Mouse (Mus musculus) heart, adult 2 months (tissue): ENCODE data around the gene Igfbp5. TPM values are rescaled to one million over a fixed set of nuclear protein-coding genes. Genes with fewer than 3 reads are reported as not detected.

Experiments
- DNase-seq, 2 experiments: peaks; one replicate each; pipeline ENCODE4 v3.0.0; 2021
- H3K27ac ChIP-seq: fragments of 200-600 bp; 2 replicates; pipeline ENCODE4 v1.8.1; 2022
- H3K27me3 ChIP-seq: fragments of 200-500 bp; 2 replicates; pipeline ENCODE4 v1.6.1; 2012; ENCODE audit warnings: mild to moderate bottlenecking, low read length, inconsistent platforms, mixed read lengths; ENCODE audit not compliant: control insufficient read depth, insufficient read depth
- H3K36me3 ChIP-seq: fragments of 200-500 bp; 2 replicates; pipeline ENCODE4 v1.6.1; 2012; ENCODE audit warnings: low read length, inconsistent platforms; ENCODE audit not compliant: control insufficient read depth, insufficient read depth
- H3K4me1 ChIP-seq: fragments of 200-500 bp; 2 replicates; pipeline ENCODE4 v1.6.1; 2011; ENCODE audit warnings: low read length; ENCODE audit not compliant: control insufficient read depth, insufficient read depth
- H3K4me3 ChIP-seq: fragments of 200-600 bp; 2 replicates; pipeline ENCODE4 v1.8.1; 2022
- H3K79me2 ChIP-seq: fragments of 200-500 bp; replicated peaks from 2 replicates; pipeline ENCODE4 v1.6.1; 2012; ENCODE audit warnings: mild to moderate bottlenecking, inconsistent platforms, low read length, moderate library complexity, mixed read lengths; ENCODE audit not compliant: control insufficient read depth, insufficient read depth
- H3K9ac ChIP-seq: fragments of 200-500 bp; 2 replicates; pipeline ENCODE4 v1.6.1; 2012; ENCODE audit warnings: low read depth, mild to moderate bottlenecking, control low read depth, inconsistent platforms, low read length, mixed read lengths
- CTCF ChIP-seq: fragments of 200-600 bp; IDR thresholded peaks from 2 replicates; pipeline ENCODE4 v1.8.1; 2022; ENCODE audit warnings: antibody characterized with exemption, mild to moderate bottlenecking, moderate library complexity
- EP300 ChIP-seq: fragments of 200-500 bp; IDR thresholded peaks from 2 replicates; pipeline ENCODE4 v1.6.1; 2011; ENCODE audit warnings: low read depth, low read length, control low read depth; ENCODE audit not compliant: insufficient read depth
- POLR2A ChIP-seq: fragments of 200-500 bp; IDR thresholded peaks from 2 replicates; pipeline ENCODE4 v1.6.1; 2011; ENCODE audit warnings: mild to moderate bottlenecking, low read depth, low read length, control low read depth; ENCODE audit not compliant: insufficient read depth
- WGBS: fragments of 180-500 bp; shearing (Covaris S2); methylation state at CpG from one replicate; pipeline ENCODE4 v1.1.7; 2018; 5-methylcytosine and 5-hydroxymethylcytosine counted together
- intact Hi-C: fragments of 180-260 bp; cut with DNase I; formaldehyde crosslinking; loops from one replicate; pipeline ENCODE4 v1.15.1; 2025
- polyA plus RNA-seq: library from polyadenylated mRNA; depleted of rRNA; stranded (reverse); fragments of >200 nt; gene quantifications from 2 replicates; pipeline ENCODE4 v1.2.3, GENCODE M21; 2012
- total RNA-seq, 2 experiments: library from RNA; stranded (reverse); gene quantifications; 2 replicates each; pipeline ENCODE4 v1.2.3; 2021

Gene Igfbp5
- total and polyA plus RNA-seq, 3 experiments, result 77.8 to 94.7 (median 94.0) TPM

DNA sequence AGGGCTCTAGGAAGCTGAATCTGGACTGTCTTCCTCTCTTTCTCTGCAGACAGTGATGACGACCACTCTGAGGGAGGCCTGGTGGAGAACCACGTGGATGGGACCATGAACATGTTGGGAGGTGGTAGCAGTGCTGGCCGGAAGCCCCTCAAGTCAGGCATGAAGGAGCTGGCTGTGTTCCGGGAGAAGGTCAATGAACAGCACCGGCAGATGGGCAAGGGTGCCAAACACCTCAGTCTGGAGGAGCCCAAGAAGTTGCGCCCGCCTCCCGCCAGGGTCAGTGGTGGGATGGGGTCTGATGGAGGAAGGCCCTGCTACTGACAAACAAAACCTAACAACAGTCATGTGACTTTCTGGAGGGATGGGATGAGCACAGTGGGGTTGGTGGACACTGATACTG, 25.6 kb downstream of the Igfbp5 start:
- no peaks in the 10 kb centered on the region for H3K79me2 ChIP-seq
- H3K4me1 ChIP-seq, result no peaks in the 10 kb centered on the region
- no peak overlapping the region for H3K4me3 ChIP-seq
- no peak for TF ChIP-seq EP300
- TF ChIP-seq CTCF, result no peak
- no peak for TF ChIP-seq POLR2A
- DNase-seq, result no peak
- H3K9ac ChIP-seq, result no peak overlapping the region
- WGBS, result 84% methylated on average over 8 of the region's 8 CpGs
- no peaks in the 10 kb centered on the region; the same call in 1 of the 2 replicates for H3K27me3 ChIP-seq
- intact Hi-C loops, result no loop called here
- no peak overlapping the region for H3K27ac ChIP-seq
- H3K36me3 ChIP-seq, result no peaks in the 10 kb centered on the region

- Histone ChIP-seq H3K79me2 (no peaks in the 10 kb centered on the region), H3K27ac (no peak overlapping the region), H3K4me3 (no peak overlapping the region), H3K4me1 (no peaks in the 10 kb centered on the region), H3K9ac (no peak overlapping the region), H3K36me3 (no peaks in the 10 kb centered on the region), H3K27me3 (no peaks in the 10 kb centered on the region)
- no peak for TF ChIP-seq EP300
- TF ChIP-seq POLR2A, result no peak
- TF ChIP-seq CTCF, result no peak
- intact Hi-C loops, result no loop called here
- WGBS, result 88% methylated on average over 4 of the region's 4 CpGs
- DNase-seq, result no peak
Observed at GRCm38 (mm10) chr1:72847849-72848380, 26.8 kb downstream of the Igfbp5 start.

DNA sequence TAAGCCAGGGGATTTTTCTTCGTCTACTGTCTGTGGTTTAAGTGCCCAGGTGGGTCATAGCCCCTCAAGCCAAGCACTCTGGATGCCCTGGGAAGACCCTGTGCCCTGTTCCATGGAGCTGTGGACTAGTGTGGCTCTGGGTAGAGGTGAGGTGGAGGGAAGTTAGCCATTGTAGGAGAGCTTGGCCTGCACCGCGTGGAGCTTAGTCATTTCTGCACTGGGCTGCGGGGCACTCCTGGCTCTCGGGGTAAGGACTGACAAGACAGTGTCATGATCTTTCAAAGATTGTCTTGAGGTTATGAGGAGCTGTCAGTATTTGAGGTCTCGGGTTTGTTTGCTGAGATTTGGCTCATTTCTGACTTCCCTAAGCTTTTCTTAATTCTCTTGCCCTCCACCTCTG, 30.0 kb downstream of the Igfbp5 start:
- Histone ChIP-seq H3K9ac (no peak overlapping the region), H3K27ac (no peak overlapping the region), H3K27me3 (no peaks in the 10 kb centered on the region), H3K36me3 (no peaks in the 10 kb centered on the region), H3K79me2 (no peaks in the 10 kb centered on the region), H3K4me3 (no peak overlapping the region), H3K4me1 (no peaks in the 10 kb centered on the region; the same call in 1 of the 2 replicates)
- TF ChIP-seq CTCF (no peak), POLR2A (no peak), EP300 (no peak)
- intact Hi-C loops, result no loop called here
- DNase-seq, result no peak
- 87% methylated on average over 6 of the region's 6 CpGs for WGBS

DNA sequence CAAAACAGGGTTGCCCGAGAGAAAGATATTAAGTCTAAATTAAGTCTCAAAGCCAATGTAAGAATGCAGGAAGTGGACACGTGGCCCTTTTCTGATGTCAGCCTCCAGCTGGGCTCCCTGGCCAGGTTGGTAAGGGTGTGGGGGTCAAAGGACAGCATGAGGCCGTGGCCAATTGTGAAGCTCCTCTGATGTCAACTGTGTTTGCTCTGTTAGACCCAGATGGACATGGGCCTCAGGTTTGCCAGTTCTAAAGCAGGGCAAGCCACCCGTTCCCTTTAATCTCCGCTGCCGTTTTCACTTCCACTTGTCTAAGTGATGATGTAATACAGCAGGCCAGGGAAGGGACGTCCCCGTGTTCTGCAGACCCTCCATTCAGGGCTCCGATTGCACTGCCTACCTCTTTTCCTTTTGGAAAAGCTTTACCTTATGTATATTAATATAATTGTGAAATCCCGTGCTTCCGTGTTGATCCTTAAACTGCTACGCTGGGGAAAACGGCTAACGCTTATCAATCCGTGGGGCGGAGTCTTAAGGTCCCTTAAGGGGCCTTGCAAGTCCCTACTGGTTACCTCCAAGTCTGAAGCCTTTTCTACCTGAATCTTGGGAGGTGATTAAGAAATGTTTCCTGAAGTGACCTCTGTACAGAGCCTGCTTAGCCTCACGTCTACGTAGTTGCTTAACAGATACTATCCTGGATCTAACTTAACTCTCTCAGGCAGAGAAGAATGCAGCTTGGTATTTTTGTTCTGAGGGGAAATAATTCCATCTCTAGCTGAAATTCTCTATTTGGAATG, 31.8 kb downstream of the Igfbp5 start:
- Histone ChIP-seq H3K9ac (no peak overlapping the region), H3K4me3 (no peak overlapping the region), H3K4me1 (no peaks in the 10 kb centered on the region; the same call in 1 of the 2 replicates), H3K27ac (no peak overlapping the region), H3K79me2 (no peaks in the 10 kb centered on the region), H3K27me3 (no peaks in the 10 kb centered on the region), H3K36me3 (no peaks in the 10 kb centered on the region)
- intact Hi-C loops, result no loop called here
- no peak for TF ChIP-seq EP300
- WGBS, result 76% methylated on average over 18 of the region's 18 CpGs
- DNase-seq, result no peak

DNA sequence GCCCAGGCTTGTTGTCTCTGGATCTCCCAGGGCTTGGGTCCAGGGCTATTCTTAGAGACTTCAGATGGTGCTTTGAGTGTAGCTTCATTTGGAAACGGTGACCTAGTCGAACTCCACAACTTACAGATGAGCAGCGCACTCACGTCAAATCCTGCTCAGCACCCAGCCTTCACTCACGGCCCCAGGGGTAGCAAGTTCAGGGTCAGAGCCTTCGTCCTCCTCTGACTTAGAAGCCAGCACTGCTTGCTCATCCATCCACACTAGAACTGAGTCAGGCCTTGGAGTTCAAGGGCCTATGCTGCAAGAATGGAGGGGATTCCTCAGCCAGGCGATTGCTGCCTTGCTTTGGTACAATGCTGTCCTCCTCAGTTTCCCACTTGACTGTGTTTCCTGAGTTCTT, 34.9 kb downstream of the Igfbp5 start:
- no peak overlapping the region for H3K27ac ChIP-seq
- 66% methylated on average over 7 of the region's 7 CpGs for whole genome bisulfite sequencing
- no peaks in the 10 kb centered on the region for H3K36me3 ChIP-seq

DNA sequence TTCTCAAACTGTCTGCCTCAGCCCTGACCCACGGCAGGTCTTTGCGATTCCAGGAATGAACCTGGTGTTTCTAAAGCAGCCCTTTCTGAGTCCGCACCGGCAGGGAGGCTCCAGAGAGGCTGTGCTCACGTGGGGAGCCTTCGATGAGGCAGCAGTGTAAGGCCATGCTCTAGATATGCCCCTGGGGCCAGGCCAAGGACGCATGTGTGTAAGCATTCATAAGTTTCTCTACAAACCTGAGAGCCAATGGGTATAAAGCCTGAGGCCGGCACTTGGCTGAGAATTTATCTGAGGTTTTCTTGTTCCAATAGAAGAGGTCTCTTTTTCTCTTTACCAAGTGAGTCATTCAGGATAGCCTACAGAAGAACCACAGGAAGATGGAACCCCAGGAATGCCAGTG, 35.3 kb downstream of the Igfbp5 start:
- Histone ChIP-seq H3K27ac (no peak overlapping the region), H3K4me3 (no peak overlapping the region), H3K36me3 (no peaks in the 10 kb centered on the region), H3K79me2 (no peaks in the 10 kb centered on the region), H3K9ac (no peak overlapping the region), H3K4me1 (no peaks in the 10 kb centered on the region; the same call in 1 of the 2 replicates), H3K27me3 (no peaks in the 10 kb centered on the region; the same call in 1 of the 2 replicates)
- TF ChIP-seq EP300, result no peak
- TF ChIP-seq POLR2A, result no peak
- no peak for TF ChIP-seq CTCF
- intact Hi-C loops, result no loop called here
- DNase-seq, result no peak
- 43% methylated on average over 8 of the region's 8 CpGs for WGBS

More for the DNA sequence above, 34.9 kb downstream of the Igfbp5 start:
- Histone ChIP-seq H3K9ac (no peak overlapping the region), H3K4me1 (no peaks in the 10 kb centered on the region; the same call in 1 of the 2 replicates), H3K27me3 (no peaks in the 10 kb centered on the region; the same call in 1 of the 2 replicates), H3K79me2 (no peaks in the 10 kb centered on the region), H3K4me3 (no peak overlapping the region)
- no peak for DNase-seq
- intact Hi-C loops, result no loop called here
- TF ChIP-seq EP300, result no peak
- TF ChIP-seq POLR2A, result no peak
